Mouse (Mus musculus): ENCODE measurements at regions not wholly inside any gene's neighbourhood (a gene's known extent, or its start where the extent isn't known, plus 50 kb on each side); places are given as distances from the start of the nearest gene placed in this dataset.

DNA sequence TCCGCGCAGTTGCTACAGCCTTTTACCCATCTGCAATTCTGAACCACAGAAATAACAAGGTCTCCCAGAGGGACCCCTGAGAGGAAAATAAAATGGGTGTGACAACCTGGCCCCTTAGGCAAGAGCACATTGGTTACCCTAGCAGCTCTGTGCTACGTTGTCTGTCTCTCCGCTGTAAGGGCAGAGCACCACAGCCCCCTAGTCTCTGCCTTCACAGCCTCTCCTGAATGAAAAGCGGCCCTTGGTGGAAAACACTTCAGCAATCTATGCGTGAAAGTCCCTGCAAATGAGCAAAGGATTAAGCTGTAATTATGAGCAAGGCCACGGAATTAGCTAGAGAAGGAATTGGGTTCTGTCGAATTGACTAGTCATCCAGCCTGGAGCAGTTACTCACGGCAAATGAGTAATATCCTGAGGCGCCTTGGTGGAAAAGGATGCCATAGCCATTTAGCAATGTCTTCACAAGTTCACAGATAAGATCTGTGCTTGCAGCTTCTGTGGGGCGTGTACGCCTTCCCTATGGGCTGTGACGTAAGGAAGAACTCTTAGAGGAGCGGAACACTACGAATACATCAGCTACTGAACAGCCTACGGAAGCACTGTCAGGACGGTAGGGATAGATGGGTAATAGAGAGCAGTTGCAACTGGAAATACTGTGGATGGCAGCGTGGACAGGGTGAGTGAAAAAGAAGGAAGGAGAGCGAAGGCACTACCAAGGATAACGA, 61.0 kb upstream of the Nphp3 start:
- no peaks in the 10 kb centered on the region for H3K27me3 ChIP-seq (ENCODE audit: control insufficient read depth, insufficient read depth, insufficient read length)
- no peaks in the 10 kb centered on the region for H3K36me3 ChIP-seq (ENCODE audit: control insufficient read depth, insufficient read depth)
- H3K79me3 ChIP-seq (ENCODE audit: low read depth) = no peaks in the 10 kb centered on the region
- H3K79me2 ChIP-seq (ENCODE audit: control insufficient read depth, insufficient read depth) = no peaks in the 10 kb centered on the region
- TF ChIP-seq CEBPB (IDR thresholded peaks at IDR 0.05; ENCODE audit: low read depth) (no peak), MAX (IDR thresholded peaks at IDR 0.05) (no peak), FOSL1 (IDR thresholded peaks at IDR 0.05; ENCODE audit: insufficient read depth, low read length, poor library complexity, severe bottlenecking) (no peak), CTCF (IDR thresholded peaks at IDR 0.05; ENCODE audit: control insufficient read depth, insufficient read depth, insufficient read length) (no peak)
- H3ac ChIP-seq (ENCODE audit: control insufficient read depth, insufficient read length, low read depth) = no peak overlapping the region
- H3K4me3 ChIP-seq (ENCODE audit: insufficient read depth, poor library complexity, severe bottlenecking) = no peak overlapping the region

DNA sequence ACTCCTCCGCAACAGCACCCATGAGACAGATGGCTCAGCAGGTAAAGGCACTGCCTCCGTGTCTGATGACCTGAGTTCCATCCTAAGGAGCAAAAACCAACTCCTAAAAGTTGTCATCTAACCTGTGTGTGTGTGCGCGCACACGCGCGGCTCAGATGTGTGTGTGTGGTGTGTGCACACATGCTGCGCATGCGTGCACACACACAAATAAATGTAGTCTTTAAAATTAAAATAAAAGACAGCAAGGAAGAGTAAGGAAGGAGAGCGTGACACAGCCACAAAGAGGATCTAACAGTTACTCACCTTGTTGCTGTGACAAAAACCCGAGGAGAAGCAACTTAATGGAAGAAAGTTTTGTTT, 60.5 kb upstream of the Nphp3 start:
- H3K4me3 ChIP-seq (ENCODE audit: insufficient read depth, poor library complexity, severe bottlenecking) = no peak overlapping the region

DNA sequence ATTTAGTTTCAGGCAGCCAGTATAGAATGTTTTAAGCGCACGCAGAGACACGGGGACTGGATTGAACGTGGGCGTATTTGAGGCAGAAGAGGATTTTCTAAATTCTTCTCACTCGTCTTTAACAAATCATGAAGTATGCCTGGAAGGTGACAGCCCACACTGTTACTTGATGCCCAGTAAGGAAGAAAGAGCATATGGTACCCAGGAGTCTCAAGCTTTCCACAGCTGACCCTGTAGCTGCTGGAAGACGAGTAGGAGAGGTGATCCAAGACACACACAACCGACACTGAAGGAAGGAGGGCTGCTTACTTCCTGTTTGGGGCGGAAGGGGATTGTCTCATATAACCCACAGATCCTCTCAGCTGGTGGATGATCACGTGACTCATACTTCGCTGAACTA, 56.9 kb upstream of the Nphp3 start:
- Histone ChIP-seq H3ac (ENCODE audit: control insufficient read depth, insufficient read length, low read depth) (no peak overlapping the region), H3K4me3 (ENCODE audit: insufficient read depth, poor library complexity, severe bottlenecking) (no peak overlapping the region), H3K36me3 (ENCODE audit: control insufficient read depth, insufficient read depth) (no peaks in the 10 kb centered on the region), H3K27me3 (ENCODE audit: control insufficient read depth, insufficient read depth, insufficient read length) (no peaks in the 10 kb centered on the region), H3K79me3 (ENCODE audit: low read depth) (no peaks in the 10 kb centered on the region), H3K79me2 (ENCODE audit: control insufficient read depth, insufficient read depth) (no peaks in the 10 kb centered on the region)
- TF ChIP-seq FOSL1 (IDR thresholded peaks at IDR 0.05; ENCODE audit: insufficient read depth, low read length, poor library complexity, severe bottlenecking) (no peak), USF1 (IDR thresholded peaks at IDR 0.05; ENCODE audit: low read depth) (peak; percentile 19), MYOD1 (IDR thresholded peaks at IDR 0.05; ENCODE audit: control insufficient read depth, insufficient read length, low read depth) (no peak), CTCF (IDR thresholded peaks at IDR 0.05; ENCODE audit: control insufficient read depth, insufficient read depth, insufficient read length) (no peak), MAX (IDR thresholded peaks at IDR 0.05) (no peak)

More for the DNA sequence above, 60.5 kb upstream of the Nphp3 start:
- no peaks in the 10 kb centered on the region for H3K79me2 ChIP-seq (ENCODE audit: control insufficient read depth, insufficient read depth)
- H3ac ChIP-seq (ENCODE audit: control insufficient read depth, insufficient read length, low read depth) = no peak overlapping the region
- TF ChIP-seq FOSL1 (IDR thresholded peaks at IDR 0.05; ENCODE audit: insufficient read depth, low read length, poor library complexity, severe bottlenecking) = no peak
- no peak for TF ChIP-seq MYOD1 (IDR thresholded peaks at IDR 0.05; ENCODE audit: control insufficient read depth, insufficient read length, low read depth)
- no peak for TF ChIP-seq USF1 (IDR thresholded peaks at IDR 0.05; ENCODE audit: low read depth)
- TF ChIP-seq CTCF (IDR thresholded peaks at IDR 0.05; ENCODE audit: control insufficient read depth, insufficient read depth, insufficient read length) = no peak
- no peak for TF ChIP-seq MYOG (IDR thresholded peaks at IDR 0.05; ENCODE audit: control insufficient read depth, extremely low read depth, insufficient read length)
- no peak for TF ChIP-seq MAX (IDR thresholded peaks at IDR 0.05)
- H3K79me3 ChIP-seq (ENCODE audit: low read depth) = no peaks in the 10 kb centered on the region
- H3K36me3 ChIP-seq (ENCODE audit: control insufficient read depth, insufficient read depth) = no peaks in the 10 kb centered on the region
- no peaks in the 10 kb centered on the region for H3K27me3 ChIP-seq (ENCODE audit: control insufficient read depth, insufficient read depth, insufficient read length)

DNA sequence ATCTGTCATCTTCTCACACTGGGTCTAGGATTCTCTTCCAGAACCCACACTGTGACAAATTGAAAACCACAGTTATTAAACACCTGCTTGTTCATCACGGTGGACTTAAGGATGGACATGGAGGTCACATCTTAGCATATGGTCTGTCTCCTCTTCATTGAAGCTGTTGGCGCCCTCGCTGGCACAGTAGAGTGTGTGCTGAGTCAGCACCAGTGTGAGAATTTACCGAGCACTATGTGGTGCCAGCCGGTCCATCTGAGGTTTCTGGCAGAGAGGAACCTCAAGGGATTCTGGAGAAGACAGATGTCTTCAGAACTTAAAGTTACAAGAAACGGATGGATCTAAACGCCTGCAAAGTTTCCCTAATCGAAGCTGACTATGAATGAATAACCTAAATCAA, 50.5 kb upstream of the Nphp3 start:
- Histone ChIP-seq H3K4me3 (ENCODE audit: insufficient read depth, poor library complexity, severe bottlenecking) (no peak overlapping the region), H3ac (ENCODE audit: control insufficient read depth, insufficient read length, low read depth) (no peak overlapping the region), H3K79me3 (ENCODE audit: low read depth) (no peaks in the 10 kb centered on the region), H3K79me2 (ENCODE audit: control insufficient read depth, insufficient read depth) (no peaks in the 10 kb centered on the region), H3K27me3 (ENCODE audit: control insufficient read depth, insufficient read depth, insufficient read length) (no peaks in the 10 kb centered on the region), H3K36me3 (ENCODE audit: control insufficient read depth, insufficient read depth) (no peaks in the 10 kb centered on the region)
- TF ChIP-seq FOSL1 (IDR thresholded peaks at IDR 0.05; ENCODE audit: insufficient read depth, low read length, poor library complexity, severe bottlenecking) = no peak
- TF ChIP-seq CEBPB (IDR thresholded peaks at IDR 0.05; ENCODE audit: low read depth) = no peak
- no peak for TF ChIP-seq MYOG (IDR thresholded peaks at IDR 0.05; ENCODE audit: control insufficient read depth, extremely low read depth, insufficient read length)
- TF ChIP-seq MYOD1 (IDR thresholded peaks at IDR 0.05; ENCODE audit: control insufficient read depth, insufficient read length, low read depth) = no peak
- TF ChIP-seq CTCF (IDR thresholded peaks at IDR 0.05; ENCODE audit: control insufficient read depth, insufficient read depth, insufficient read length) = no peak
- TF ChIP-seq USF1 (IDR thresholded peaks at IDR 0.05; ENCODE audit: low read depth) = no peak
- no peak for TF ChIP-seq MAX (IDR thresholded peaks at IDR 0.05)

Measured in C2C12 (cell line).